ENCODE assay signal across 20 mouse cellular contexts in the genomic region with DNA sequence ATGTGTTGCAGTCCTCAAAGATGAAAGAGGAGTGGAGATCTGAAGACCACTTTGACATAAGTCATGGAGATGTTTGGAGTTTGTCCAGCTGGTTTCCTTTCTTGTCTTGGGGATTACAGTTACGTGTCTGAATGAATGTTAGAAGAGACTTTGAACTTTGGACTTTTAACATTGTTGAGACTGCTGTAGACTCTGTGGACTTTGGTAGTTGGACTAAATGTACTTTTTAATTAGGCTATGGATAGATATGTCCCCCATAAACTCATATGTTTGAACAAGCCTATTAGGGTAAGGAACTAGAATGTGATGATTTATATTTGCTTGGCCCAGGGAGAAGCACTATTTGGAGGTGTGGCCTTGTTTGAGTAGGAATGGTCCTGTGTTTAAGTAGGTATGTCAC.
"Had no signal": no experiment of that assay in that cellular context is flagged by ENCODE, and none has a peak within 500 bp of the region (broad histone marks: within the 10 kb centered on the region; RNA-seq: fewer than 3 reads in every experiment).

No protein-coding gene starts in this region.

- DNase-seq: lung, adult 18-20 months; lung, embryonic 14.5 days; lung, postnatal 10 days; lung, postnatal 4 days; midbrain, embryonic 14.5 days; retina, postnatal 1 day; right cerebral cortex, adult 18-20 months; right cerebral cortex, postnatal 25 days; right cerebral cortex, postnatal 4 days; thymus, adult 2 months; thymus, postnatal 25 days; thymus, postnatal 4 days had no signal

- H3K9ac ChIP-seq: lung, embryonic 14.5 days; midbrain, embryonic 12.5 days; neural tube, embryonic 13.5 days; neural tube, embryonic 15.5 days; stomach, embryonic 15.5 days had no signal

- H3K4me1 ChIP-seq: midbrain, embryonic 10.5 days; midbrain, embryonic 12.5 days; neural tube, embryonic 13.5 days; neural tube, embryonic 15.5 days; stomach, embryonic 15.5 days had no signal

- ATAC-seq: midbrain, embryonic 16.5 days had no signal

- H3K4me3 ChIP-seq: midbrain, embryonic 10.5 days; midbrain, embryonic 12.5 days; myocyte; neural tube, embryonic 13.5 days; neural tube, embryonic 15.5 days; stomach, embryonic 15.5 days had no signal

- H3K4me2 ChIP-seq: lung, embryonic 14.5 days; midbrain, embryonic 12.5 days; neural tube, embryonic 13.5 days; neural tube, embryonic 15.5 days; stomach, embryonic 15.5 days had no signal

- H3K27me3 ChIP-seq: midbrain, embryonic 12.5 days; neural tube, embryonic 13.5 days; neural tube, embryonic 15.5 days; stomach, embryonic 15.5 days had no signal

- H3K27ac ChIP-seq: midbrain, embryonic 10.5 days; midbrain, embryonic 12.5 days; neural tube, embryonic 13.5 days; neural tube, embryonic 15.5 days; stomach, embryonic 15.5 days; stomach, postnatal 0 days had no signal

- H3K36me3 ChIP-seq: midbrain, embryonic 10.5 days; midbrain, embryonic 12.5 days; neural tube, embryonic 13.5 days; neural tube, embryonic 15.5 days; stomach, embryonic 15.5 days had no signal

- H3K9me3 ChIP-seq: midbrain, embryonic 10.5 days; midbrain, embryonic 12.5 days; neural tube, embryonic 13.5 days; neural tube, embryonic 15.5 days; stomach, embryonic 15.5 days had no signal
